Mouse (Mus musculus): ENCODE measurements around the gene Fam172a.

- no peak for TF ChIP-seq CTCF (IDR thresholded peaks at IDR 0.05; ENCODE audit: extremely low read depth, insufficient read length, insufficient replicate concordance, low read depth, low read length)
- TF ChIP-seq POLR2A (IDR thresholded peaks at IDR 0.05; ENCODE audit: low read depth, low read length) = no peak
Observed at GRCm38 (mm10) chr13:78102337-78102736, 400.5 kb downstream of the Fam172a start.

Measured in small intestine, adult 2 months (tissue).